Mouse (Mus musculus) heart, embryonic 13.5 days (tissue): ENCODE results near the gene Rnasek. TPM values are rescaled to one million over a fixed set of nuclear protein-coding genes. Genes with fewer than 3 reads are reported as not detected.

ENCODE experiments used
- ATAC-seq: fragments of 200-750 bp; cut with Nextera tagmentation; 2 replicates; pipeline ENCODE4 v1.8.0; 2017; ENCODE audit warnings: moderate TSS enrichment; ENCODE audit not compliant: insufficient number of reproducible peaks, low FRiP score, low TSS enrichment; ENCODE audit errors: extremely low read depth
- H3K27ac ChIP-seq: fragments of 300-500 bp; sonication (generic); replicated peaks from 2 replicates; pipeline ENCODE4 v1.5.1; 2015; ENCODE audit warnings: moderate library complexity, mild to moderate bottlenecking, inconsistent platforms
- H3K27me3 ChIP-seq: fragments of 300-500 bp; sonication (generic); replicated peaks from 2 replicates; pipeline ENCODE4 v1.6.1; 2015; ENCODE audit warnings: mild to moderate bottlenecking, inconsistent platforms
- H3K36me3 ChIP-seq: fragments of 300-500 bp; sonication (generic); 2 replicates; pipeline ENCODE4 v1.6.1; 2015; ENCODE audit warnings: mild to moderate bottlenecking, inconsistent platforms
- H3K4me1 ChIP-seq: fragments of 300-500 bp; sonication (generic); 2 replicates; pipeline ENCODE4 v1.6.1; 2015; ENCODE audit warnings: inconsistent platforms
- H3K4me2 ChIP-seq: fragments of 300-500 bp; sonication (generic); 2 replicates; pipeline ENCODE4 v1.6.1; 2015; ENCODE audit warnings: inconsistent platforms, mild to moderate bottlenecking, moderate library complexity
- H3K4me3 ChIP-seq: fragments of 300-500 bp; sonication (generic); 2 replicates; pipeline ENCODE4 v1.5.1; 2015; ENCODE audit warnings: moderate library complexity, mild to moderate bottlenecking, inconsistent platforms
- H3K9ac ChIP-seq: fragments of 300-500 bp; sonication (generic); 2 replicates; pipeline ENCODE4 v1.6.1; 2015; ENCODE audit warnings: inconsistent platforms, mild to moderate bottlenecking, moderate library complexity
- H3K9me3 ChIP-seq: fragments of 300-500 bp; sonication (generic); 2 replicates; pipeline ENCODE4 v1.6.1; 2016; ENCODE audit warnings: inconsistent platforms
- WGBS: fragments of 180-500 bp; shearing (Covaris S2); methylation state at CpG from one replicate; pipeline ENCODE4 v1.1.7; 2015; ENCODE audit warnings: mixed read lengths; 5-methylcytosine and 5-hydroxymethylcytosine counted together
- polyA plus RNA-seq: library from polyadenylated mRNA; unstranded; fragments of >200 nt; fragmentation: Nextera tagmentation; extraction: Ambion mirVana; gene quantifications from 2 replicates; pipeline ENCODE4 v1.2.1, GENCODE M21; 2015

Rnasek gene
- polyA plus RNA-seq, 1 experiment from 2014 or later, result 214 TPM

DNA sequence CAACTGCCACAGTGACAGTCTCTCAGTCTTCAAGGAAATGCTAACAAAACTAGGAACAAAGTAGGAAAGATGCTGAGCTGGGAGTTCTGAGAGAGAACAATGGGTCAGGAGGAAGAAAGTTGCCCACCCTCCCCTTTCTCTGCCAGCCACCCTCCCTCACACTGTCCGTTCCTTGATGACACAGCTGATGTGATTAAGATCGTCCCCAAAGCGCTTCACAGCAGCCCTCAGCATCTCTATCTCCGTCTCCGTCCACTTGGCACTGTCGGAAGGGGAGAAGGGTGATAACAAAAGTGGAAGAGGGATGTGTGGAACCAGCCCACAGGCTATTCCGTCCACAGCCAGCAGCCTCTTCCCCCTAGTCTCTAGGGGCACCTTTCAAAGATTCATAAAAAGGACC is 2.9 kb downstream of the Rnasek start:
- peaks cover 46% of the 10 kb centered on the region for H3K4me1 ChIP-seq
- 6% methylated on average over 7 of the region's 7 CpGs for WGBS
- H3K9ac ChIP-seq, result peak overlapping the region; percentile 95
- ATAC-seq, result no peak
- H3K27ac ChIP-seq, result peak overlapping the region; percentile 93
- H3K9me3 ChIP-seq, result no peaks in the 10 kb centered on the region
- no peaks in the 10 kb centered on the region for H3K27me3 ChIP-seq
- H3K36me3 ChIP-seq, result peaks cover 17% of the 10 kb centered on the region
- H3K4me2 ChIP-seq, result peak overlapping the region; percentile 77
- peak overlapping the region; percentile 72 for H3K4me3 ChIP-seq

GRCm38 (mm10) chr11:70235254-70235900 is 4.3 kb downstream of the Rnasek start:
- 89% methylated on average over 12 of the region's 12 CpGs for WGBS
- H3K27ac ChIP-seq, result no peak overlapping the region
- ATAC-seq, result no peak
- H3K4me2 ChIP-seq, result no peak overlapping the region
- peaks cover 48% of the 10 kb centered on the region for H3K4me1 ChIP-seq
- no peak overlapping the region for H3K9ac ChIP-seq
- no peak overlapping the region for H3K4me3 ChIP-seq
- no peaks in the 10 kb centered on the region for H3K9me3 ChIP-seq
- H3K36me3 ChIP-seq, result peaks cover 17% of the 10 kb centered on the region
- H3K27me3 ChIP-seq, result no peaks in the 10 kb centered on the region; the same call in 1 of the 2 replicates

DNA sequence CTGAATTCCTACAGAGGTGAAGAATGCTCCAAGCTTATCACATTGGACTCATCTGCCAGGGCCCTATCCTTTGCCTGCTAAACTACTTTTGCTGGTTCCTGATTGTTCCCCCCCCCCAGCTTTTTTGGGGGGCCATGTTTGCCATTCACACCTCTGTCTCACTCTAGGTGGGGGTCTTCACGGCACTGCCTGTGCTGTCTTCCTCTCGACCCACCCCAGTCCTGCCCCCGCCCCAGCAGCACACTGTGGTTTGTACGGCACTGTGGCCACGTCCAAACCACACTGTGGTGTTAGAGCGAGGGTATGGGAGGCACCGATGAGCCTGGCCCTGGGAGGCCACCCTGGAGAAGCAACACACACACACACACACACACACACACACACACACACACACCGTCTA is 5.1 kb downstream of the Rnasek start:
- Histone ChIP-seq H3K4me1 (peaks cover 55% of the 10 kb centered on the region), H3K9ac (no peak overlapping the region), H3K27me3 (peaks cover 8% of the 10 kb centered on the region), H3K9me3 (no peaks in the 10 kb centered on the region), H3K4me3 (no peak overlapping the region), H3K27ac (0 out of 2 replicates have a peak overlapping the region, but pooled peaks have one; percentile 8), H3K4me2 (no peak overlapping the region), H3K36me3 (peaks cover 17% of the 10 kb centered on the region)
- 81% methylated on average over 8 of the region's 8 CpGs for WGBS
- no peak for ATAC-seq

GRCm38 (mm10) chr11:70234037-70234436 is 5.6 kb downstream of the Rnasek start:
- H3K27ac ChIP-seq, result 0 out of 2 replicates have a peak overlapping the region, but pooled peaks have one; percentile 8
- 56% methylated on average over 5 of the region's 5 CpGs for WGBS
- no peaks in the 10 kb centered on the region for H3K9me3 ChIP-seq
- no peak overlapping the region for H3K4me3 ChIP-seq
- H3K4me2 ChIP-seq, result no peak overlapping the region
- peaks cover 12% of the 10 kb centered on the region for H3K27me3 ChIP-seq
- peaks cover 58% of the 10 kb centered on the region for H3K4me1 ChIP-seq
- no peak for ATAC-seq
- H3K36me3 ChIP-seq, result peaks cover 17% of the 10 kb centered on the region
- H3K9ac ChIP-seq, result no peak overlapping the region

DNA sequence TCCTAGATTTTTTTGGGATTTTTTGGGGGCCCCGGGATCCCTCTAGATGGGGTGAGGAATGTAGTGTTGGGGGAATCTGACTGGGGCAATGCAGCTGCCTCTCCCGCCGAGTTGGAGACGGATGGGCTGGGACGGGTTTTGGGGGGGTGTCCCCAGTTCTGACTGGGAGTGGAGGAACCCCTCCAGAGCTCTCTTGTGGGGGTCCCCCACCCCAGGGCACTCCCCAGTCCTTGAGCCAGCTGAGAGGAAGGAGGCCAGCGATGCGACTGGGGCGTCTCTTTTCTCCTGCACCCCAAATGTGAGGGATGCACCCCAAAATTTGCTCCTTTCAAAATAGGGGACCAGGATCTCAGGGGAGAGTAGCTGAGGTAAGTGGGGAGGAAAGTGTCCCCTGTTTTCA is 6.6 kb downstream of the Rnasek start:
- 41% methylated on average over 8 of the region's 8 CpGs for WGBS
- H3K9me3 ChIP-seq, result no peaks in the 10 kb centered on the region
- peak overlapping the region; percentile 84 for H3K9ac ChIP-seq
- H3K4me3 ChIP-seq, result peak overlapping the region; percentile 54
- H3K4me2 ChIP-seq, result peak overlapping the region; percentile 79
- H3K27me3 ChIP-seq, result peaks cover 21% of the 10 kb centered on the region
- H3K27ac ChIP-seq, result 0 out of 2 replicates have a peak overlapping the region, but pooled peaks have one; percentile 48
- no peak for ATAC-seq
- peaks cover 60% of the 10 kb centered on the region for H3K4me1 ChIP-seq
- H3K36me3 ChIP-seq, result peaks cover 17% of the 10 kb centered on the region

DNA sequence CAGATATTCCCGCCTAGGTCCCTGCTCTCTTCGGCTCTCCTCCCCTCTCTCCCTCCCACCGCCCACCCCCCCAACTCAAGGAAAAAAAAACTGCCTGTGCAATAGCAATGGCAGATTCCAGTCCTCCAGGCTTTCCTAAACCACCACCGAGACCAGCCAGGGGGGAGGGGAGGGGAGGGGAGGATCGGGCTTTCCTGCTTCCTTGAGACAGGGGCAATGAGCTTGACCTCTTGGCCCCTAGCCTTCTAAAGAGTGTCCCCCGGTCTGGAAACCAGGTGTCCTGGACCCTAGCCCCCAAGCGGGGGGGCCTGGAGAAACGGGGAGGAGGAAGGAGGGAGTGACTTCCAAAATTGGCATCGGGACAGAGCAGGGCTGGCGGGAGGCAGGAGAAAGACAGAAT is 7.1 kb downstream of the Rnasek start:
- Histone ChIP-seq H3K9me3 (no peaks in the 10 kb centered on the region), H3K27ac (peak overlapping the region; percentile 48; the same call in 1 of the 2 replicates)
- ATAC-seq, result no peak

DNA sequence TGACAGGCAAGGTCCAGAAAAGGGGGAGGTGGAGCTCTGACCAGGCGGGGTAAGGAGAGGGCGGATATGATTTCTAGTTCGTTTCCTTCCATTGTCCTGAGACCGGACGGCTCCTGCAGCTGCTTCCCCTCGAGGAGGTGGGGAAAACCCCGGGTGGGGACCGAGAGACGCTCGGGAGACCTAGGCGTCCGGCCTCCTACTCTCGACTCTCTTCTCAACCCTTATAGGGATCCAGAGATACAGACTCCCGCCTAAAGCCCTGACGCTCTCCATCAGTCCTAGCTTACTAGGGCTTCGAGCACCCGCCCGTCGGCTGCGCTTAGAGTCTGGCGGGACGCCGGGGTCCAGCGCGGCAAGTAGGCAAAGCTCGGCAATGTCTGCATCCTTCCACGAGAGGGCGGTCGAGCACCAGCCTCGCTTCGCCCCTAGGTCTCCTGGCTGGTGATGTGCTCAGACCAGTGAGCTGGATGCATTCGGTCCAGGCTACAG is 9.4 kb downstream of the Rnasek start:
- Histone ChIP-seq H3K27ac (peak overlapping the region; percentile 88), H3K4me1 (peaks cover 69% of the 10 kb centered on the region), H3K36me3 (peaks cover 8% of the 10 kb centered on the region), H3K4me3 (peak overlapping the region; percentile 51), H3K9me3 (no peaks in the 10 kb centered on the region), H3K4me2 (peak overlapping the region; percentile 71), H3K27me3 (peaks cover 48% of the 10 kb centered on the region), H3K9ac (peak overlapping the region; percentile 82)
- peak; percentile 33 for ATAC-seq
- WGBS, result 2% methylated on average over 32 of the region's 32 CpGs

More for the DNA sequence above, 7.1 kb downstream of the Rnasek start:
- Histone ChIP-seq H3K4me2 (peak overlapping the region; percentile 79), H3K4me3 (peak overlapping the region; percentile 54), H3K27me3 (peaks cover 25% of the 10 kb centered on the region), H3K36me3 (peaks cover 17% of the 10 kb centered on the region), H3K9ac (peak overlapping the region; percentile 84), H3K4me1 (peaks cover 64% of the 10 kb centered on the region)
- WGBS, result 6% methylated on average over 8 of the region's 10 CpGs

- 1% methylated on average over 39 of the region's 39 CpGs for WGBS
- peaks cover 57% of the 10 kb centered on the region for H3K27me3 ChIP-seq
- H3K4me3 ChIP-seq, result peak within 1 kb of the TSS; percentile 51
- no peak for ATAC-seq
- no peaks in the 10 kb centered on the region; the same call in 1 of the 2 replicates for H3K36me3 ChIP-seq
- H3K9ac ChIP-seq, result peak within 1 kb of the TSS; percentile 82
- H3K4me2 ChIP-seq, result peak within 1 kb of the TSS; percentile 71
- peak within 1 kb of the TSS; percentile 88 for H3K27ac ChIP-seq
- H3K4me1 ChIP-seq, result peaks cover 66% of the 10 kb centered on the region
- no peaks in the 10 kb centered on the region for H3K9me3 ChIP-seq
Measured at GRCm38 (mm10) chr11:70229260-70230010, 10.2 kb downstream of the Rnasek start, which contains the start of gene Bcl6b. Gene Bcl6b (minus strand): TSS chr11:70229798.

DNA sequence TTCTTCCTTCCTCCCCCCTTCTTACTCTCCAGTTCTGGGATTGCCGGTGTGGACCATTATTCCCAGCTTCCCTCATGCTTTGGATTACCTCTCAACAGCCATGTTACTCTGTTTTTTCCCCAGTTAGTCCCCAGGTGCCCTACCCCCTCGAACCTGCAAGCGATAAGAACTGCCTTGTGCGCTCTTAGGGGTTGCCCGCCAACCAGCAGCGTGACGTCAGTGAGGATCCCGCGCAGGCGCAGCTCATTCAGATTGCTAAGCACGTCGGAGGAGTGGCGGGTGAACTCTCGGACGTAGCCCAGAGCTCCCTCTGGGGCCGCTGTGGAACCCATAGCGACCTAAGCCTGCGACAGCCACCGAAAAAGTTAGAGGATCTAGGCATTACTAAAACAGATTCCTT is 10.8 kb downstream of the Rnasek start:
- Histone ChIP-seq H3K4me2 (peak overlapping the region; percentile 71), H3K27ac (peak overlapping the region; percentile 88), H3K4me1 (peaks cover 71% of the 10 kb centered on the region), H3K36me3 (no peaks in the 10 kb centered on the region), H3K9ac (peak overlapping the region; percentile 82), H3K4me3 (peak overlapping the region; percentile 51), H3K27me3 (peaks cover 63% of the 10 kb centered on the region), H3K9me3 (no peaks in the 10 kb centered on the region)
- 0% methylated on average over 19 of the region's 19 CpGs for WGBS
- peak; percentile 51 for ATAC-seq

DNA sequence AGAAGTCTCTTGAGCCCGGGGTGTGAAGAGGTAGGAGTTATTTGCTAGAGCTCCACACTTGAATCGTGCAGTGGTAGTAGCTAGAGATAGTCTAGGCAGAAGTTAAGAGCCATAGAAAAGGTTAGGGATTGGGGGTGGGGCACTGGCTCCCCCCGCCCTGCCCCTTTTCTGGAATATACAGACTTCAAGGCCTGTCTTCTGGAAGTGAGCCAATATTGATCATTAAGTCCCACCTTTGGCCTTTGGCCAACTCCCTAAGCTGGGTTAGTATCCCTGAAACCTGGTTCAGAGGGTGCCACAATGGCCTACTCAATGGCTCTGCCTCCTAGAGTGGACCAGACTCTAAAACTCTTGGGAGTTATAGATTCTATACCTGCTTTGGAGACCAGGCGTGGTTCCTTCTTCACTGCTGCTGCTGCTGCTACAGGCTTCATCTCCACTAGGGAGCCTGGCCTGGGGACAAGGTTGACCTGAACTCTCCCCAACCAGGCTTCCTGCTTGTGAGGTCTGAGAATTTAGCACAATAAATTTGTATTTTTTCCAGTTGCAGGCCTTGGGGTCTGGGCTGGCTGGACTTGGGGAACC is 11.9 kb downstream of the Rnasek start:
- peak overlapping the region; percentile 82 for H3K9ac ChIP-seq
- peak overlapping the region; percentile 88 for H3K27ac ChIP-seq
- H3K36me3 ChIP-seq, result no peaks in the 10 kb centered on the region
- WGBS, result 77% methylated on average over 4 of the region's 4 CpGs
- no peaks in the 10 kb centered on the region for H3K9me3 ChIP-seq
- peak overlapping the region; percentile 71 for H3K4me2 ChIP-seq
- H3K27me3 ChIP-seq, result peaks cover 68% of the 10 kb centered on the region
- H3K4me3 ChIP-seq, result peak overlapping the region; percentile 51
- peaks cover 64% of the 10 kb centered on the region for H3K4me1 ChIP-seq
- ATAC-seq, result no peak

DNA sequence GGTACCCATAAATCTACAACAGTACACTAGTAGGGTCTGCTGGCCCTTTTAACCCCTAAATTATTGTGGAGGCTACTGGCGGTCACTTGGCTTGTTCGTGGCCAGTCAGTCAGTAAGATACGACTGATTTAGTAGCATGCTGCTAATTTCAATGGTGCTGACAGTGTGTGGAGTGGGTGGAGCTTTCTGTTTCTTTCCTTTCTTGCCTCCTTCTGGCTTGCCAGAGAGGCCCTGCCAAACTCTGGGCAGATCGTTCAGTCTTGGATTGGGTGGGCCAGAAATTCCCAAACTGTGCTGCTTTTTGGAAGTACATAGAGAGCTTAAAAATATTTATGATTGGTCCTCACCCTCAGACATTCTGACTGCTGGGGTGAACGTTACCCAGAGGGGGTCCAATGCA is 12.5 kb downstream of the Rnasek start:
- Histone ChIP-seq H3K4me1 (peaks cover 64% of the 10 kb centered on the region), H3K27me3 (peaks cover 68% of the 10 kb centered on the region), H3K9ac (peak overlapping the region; percentile 82), H3K9me3 (no peaks in the 10 kb centered on the region), H3K4me3 (peak overlapping the region; percentile 51), H3K4me2 (peak overlapping the region; percentile 71), H3K36me3 (no peaks in the 10 kb centered on the region), H3K27ac (peak overlapping the region; percentile 88)
- ATAC-seq, result no peak
- WGBS, result 23% methylated on average over 5 of the region's 5 CpGs
